Mouse (Mus musculus) MEL (cell line): ENCODE data around the gene Plekhg2. TPM values are rescaled to one million over a fixed set of nuclear protein-coding genes. Genes with fewer than 3 reads are reported as not detected.
A peak's percentile ranks its signal among the peaks of the same experiment; 100 is the strongest.

ENCODE experiments used
- DNase-seq: peaks from one replicate; pipeline ENCODE4 v3.0.0; 2011; ENCODE audit warnings: low read depth, low spot score
- H3K27ac ChIP-seq: 2 replicates; pipeline ENCODE4 v1.5.1; 2012; ENCODE audit warnings: low read depth, mild to moderate bottlenecking, control low read depth, low read length, moderate library complexity; ENCODE audit not compliant: control insufficient read depth
- H3K27me3 ChIP-seq, 2 experiments: fragments of 150-350 bp in 1 of 2; sonication (generic) in 1 of 2; 2 replicates each; pipeline ENCODE4 v1.6.1; 2012; ENCODE audit warnings: low read length in 2 of 2, mild to moderate bottlenecking in 2 of 2, improper control_type of control experiment in 1 of 2, moderate library complexity in 1 of 2; ENCODE audit not compliant: insufficient read depth in 2 of 2, control insufficient read depth in 1 of 2
- H3K36me3 ChIP-seq, 2 experiments: 2 replicates each; pipeline ENCODE4 v1.6.1; 2012 to 2014; ENCODE audit warnings: low read length in 2 of 2, improper control_type of control experiment in 1 of 2, inconsistent platforms in 1 of 2, mild to moderate bottlenecking in 1 of 2; ENCODE audit not compliant: insufficient read depth in 2 of 2, control insufficient read depth in 1 of 2
- H3K4me1 ChIP-seq, 2 experiments: fragments of 150-350 bp in 1 of 2; sonication (generic) in 1 of 2; 2 replicates each; pipeline ENCODE4 v1.6.1; 2012; ENCODE audit warnings: low read length in 2 of 2, improper control_type of control experiment in 1 of 2, mild to moderate bottlenecking in 1 of 2; ENCODE audit not compliant: insufficient read depth in 2 of 2, control insufficient read depth in 1 of 2
- H3K4me3 ChIP-seq, 2 experiments: fragments of 150-350 bp in 1 of 2; sonication (generic) in 1 of 2; 2 replicates each; pipeline ENCODE4 v1.5.1; 2012; ENCODE audit warnings: low read depth in 2 of 2, low read length in 2 of 2, mild to moderate bottlenecking in 2 of 2, moderate library complexity in 2 of 2, control low read depth in 1 of 2, improper control_type of control experiment in 1 of 2; ENCODE audit not compliant: control insufficient read depth in 1 of 2, insufficient read depth in 1 of 2
- H3K79me2 ChIP-seq: 2 replicates; pipeline ENCODE4 v1.6.1; 2012; ENCODE audit warnings: mild to moderate bottlenecking, low read length, moderate library complexity; ENCODE audit not compliant: control insufficient read depth, poor library complexity, insufficient read depth
- H3K9ac ChIP-seq: 2 replicates; pipeline ENCODE4 v1.6.1; 2012; ENCODE audit warnings: low read depth, mild to moderate bottlenecking, control low read depth, low read length, moderate library complexity; ENCODE audit not compliant: control insufficient read depth, poor library complexity, severe bottlenecking
- H3K9me3 ChIP-seq: fragments of 150-350 bp; sonication (generic); replicated peaks from 2 replicates; pipeline ENCODE4 v1.6.1; 2012; ENCODE audit warnings: mild to moderate bottlenecking, low read length, improper control_type of control experiment, moderate library complexity; ENCODE audit not compliant: insufficient read depth
- BHLHE40 ChIP-seq: IDR thresholded peaks from 2 replicates; pipeline ENCODE4 v1.6.1; 2012; ENCODE audit warnings: low read depth, mild to moderate bottlenecking, inconsistent platforms, low read length, improper control_type of control experiment, borderline replicate concordance
- CHD1 ChIP-seq: IDR thresholded peaks from 2 replicates; pipeline ENCODE4 v1.6.1; 2012; ENCODE audit warnings: low read depth, mild to moderate bottlenecking, inconsistent platforms, low read length, improper control_type of control experiment
- CTCF ChIP-seq, 3 experiments: IDR thresholded peaks in 2 of 3; conservative IDR thresholded peaks in 1 of 3; 2 replicates each; pipeline ENCODE4 v1.5.1; 2011 to 2012; ENCODE audit warnings: low read length in 3 of 3, low read depth in 2 of 3, mild to moderate bottlenecking in 2 of 3, improper control_type of control experiment in 1 of 3, inconsistent platforms in 1 of 3, mixed read lengths in 1 of 3, moderate library complexity in 1 of 3; ENCODE audit not compliant: control insufficient read depth in 1 of 3, insufficient read depth in 1 of 3, poor library complexity in 1 of 3, severe bottlenecking in 1 of 3
- E2F4 ChIP-seq: IDR thresholded peaks from 2 replicates; pipeline ENCODE4 v1.6.1; 2011; ENCODE audit warnings: low read depth, low read length, improper control_type of control experiment, borderline replicate concordance
- ELF1 ChIP-seq: IDR thresholded peaks from 2 replicates; pipeline ENCODE4 v1.6.1; 2014; ENCODE audit warnings: low read depth, mild to moderate bottlenecking, inconsistent platforms, low read length, improper control_type of control experiment, moderate library complexity
- EP300 ChIP-seq, 2 experiments: IDR thresholded peaks; 2 replicates each; pipeline ENCODE4 v1.6.1; 2011; ENCODE audit warnings: improper control_type of control experiment in 2 of 2, low read length in 2 of 2, low read depth in 1 of 2, mild to moderate bottlenecking in 1 of 2
- ETS1 ChIP-seq: IDR thresholded peaks from 2 replicates; pipeline ENCODE4 v1.6.1; 2012; ENCODE audit warnings: low read depth, mild to moderate bottlenecking, inconsistent platforms, low read length, improper control_type of control experiment, moderate library complexity
- GATA1 ChIP-seq: IDR thresholded peaks from 2 replicates; pipeline ENCODE4 v1.6.1; 2011; ENCODE audit warnings: low read depth, low read length, improper control_type of control experiment
- HCFC1 ChIP-seq: IDR thresholded peaks from 2 replicates; pipeline ENCODE4 v1.6.1; 2012; ENCODE audit warnings: low read depth, mild to moderate bottlenecking, inconsistent platforms, low read length, improper control_type of control experiment, moderate library complexity
- KAT2A ChIP-seq: conservative IDR thresholded peaks from 2 replicates; pipeline ENCODE4 v1.6.1; 2012; ENCODE audit warnings: low read depth, low read length, improper control_type of control experiment, inconsistent platforms
- MAFK ChIP-seq: IDR thresholded peaks from 2 replicates; pipeline ENCODE4 v1.6.1; 2011; ENCODE audit warnings: low read depth, mild to moderate bottlenecking, low read length, improper control_type of control experiment, borderline replicate concordance
- MAX ChIP-seq: IDR thresholded peaks from 2 replicates; pipeline ENCODE4 v1.6.1; 2011; ENCODE audit warnings: low read length, improper control_type of control experiment
- MAZ ChIP-seq: IDR thresholded peaks from 2 replicates; pipeline ENCODE4 v1.6.1; 2012; ENCODE audit warnings: low read depth, mild to moderate bottlenecking, inconsistent platforms, low read length, improper control_type of control experiment
- MXI1 ChIP-seq: IDR thresholded peaks from 2 replicates; pipeline ENCODE4 v1.6.1; 2011; ENCODE audit warnings: mild to moderate bottlenecking, low read depth, low read length, improper control_type of control experiment
- MYC ChIP-seq: IDR thresholded peaks from 2 replicates; pipeline ENCODE4 v1.6.1; 2011; ENCODE audit warnings: low read depth, mild to moderate bottlenecking, low read length, improper control_type of control experiment, moderate library complexity
- NELFE ChIP-seq: IDR thresholded peaks from 2 replicates; pipeline ENCODE4 v1.6.1; 2011; ENCODE audit warnings: low read depth, low read length, improper control_type of control experiment
- POLR2A ChIP-seq, 2 experiments: IDR thresholded peaks; 2 replicates each; pipeline ENCODE4 v1.6.1; 2011 to 2012; ENCODE audit warnings: low read length in 2 of 2, mild to moderate bottlenecking in 2 of 2, control low read depth in 1 of 2, improper control_type of control experiment in 1 of 2, low read depth in 1 of 2, moderate library complexity in 1 of 2; ENCODE audit not compliant: control insufficient read depth in 1 of 2, insufficient read depth in 1 of 2, poor library complexity in 1 of 2
- POLR2AphosphoS2 ChIP-seq: IDR thresholded peaks from 2 replicates; pipeline ENCODE4 v1.6.1; 2011; ENCODE audit warnings: low read length, improper control_type of control experiment
- RCOR1 ChIP-seq: IDR thresholded peaks from 2 replicates; pipeline ENCODE4 v1.6.1; 2012; ENCODE audit warnings: low read depth, mild to moderate bottlenecking, inconsistent platforms, low read length, improper control_type of control experiment
- SIN3A ChIP-seq: IDR thresholded peaks from 2 replicates; pipeline ENCODE4 v1.6.1; 2012; ENCODE audit warnings: low read length, improper control_type of control experiment, inconsistent platforms
- SMC3 ChIP-seq: IDR thresholded peaks from 2 replicates; pipeline ENCODE4 v1.6.1; 2011; ENCODE audit warnings: low read depth, low read length, improper control_type of control experiment
- TAL1 ChIP-seq: IDR thresholded peaks from 2 replicates; pipeline ENCODE4 v1.6.1; 2012; ENCODE audit warnings: mild to moderate bottlenecking, inconsistent platforms, low read length, moderate library complexity, mixed read lengths
- TBP ChIP-seq: IDR thresholded peaks from 2 replicates; pipeline ENCODE4 v1.8.0; 2011; ENCODE audit warnings: low read depth, low read length, improper control_type of control experiment
- TCF12 ChIP-seq: IDR thresholded peaks from 2 replicates; pipeline ENCODE4 v1.6.1; 2014; ENCODE audit warnings: low read depth, mild to moderate bottlenecking, inconsistent platforms, low read length, improper control_type of control experiment, moderate library complexity
- UBTF ChIP-seq: IDR thresholded peaks from 2 replicates; pipeline ENCODE4 v1.6.1; 2012; ENCODE audit warnings: low read depth, mild to moderate bottlenecking, inconsistent platforms, low read length, improper control_type of control experiment, moderate library complexity, borderline replicate concordance; ENCODE audit not compliant: insufficient read depth
- USF1 ChIP-seq: IDR thresholded peaks from 2 replicates; pipeline ENCODE4 v1.6.1; 2014; ENCODE audit warnings: low read depth, mild to moderate bottlenecking, inconsistent platforms, low read length, improper control_type of control experiment, moderate library complexity
- USF2 ChIP-seq, 2 experiments: IDR thresholded peaks; 2 replicates each; pipeline ENCODE4 v1.6.1; 2011 to 2012; ENCODE audit warnings: improper control_type of control experiment in 2 of 2, low read length in 2 of 2, borderline replicate concordance in 1 of 2, inconsistent platforms in 1 of 2, low read depth in 1 of 2, mild to moderate bottlenecking in 1 of 2; ENCODE audit not compliant: insufficient read depth in 1 of 2
- ZMIZ1 ChIP-seq: IDR thresholded peaks from 2 replicates; pipeline ENCODE4 v1.6.1; 2012; ENCODE audit warnings: low read depth, mild to moderate bottlenecking, inconsistent platforms, low read length, improper control_type of control experiment, moderate library complexity
- polyA plus RNA-seq, 2 experiments: library from polyadenylated mRNA; stranded (reverse) in 1 of 2; unstranded in 1 of 2; fragments of >175 nt in 1 of 2; fragments of >200 nt in 1 of 2; gene quantifications; 2 replicates each; pipeline versions ENCODE4 v1.2.1 to v1.2.4; 2012; ENCODE audit warnings: low replicate concordance in 2 of 2, low read depth in 1 of 2; ENCODE audit not compliant: insufficient read length in 2 of 2, insufficient read depth in 1 of 2, missing spikeins in 1 of 2
- total RNA-seq: library from RNA; depleted of rRNA; stranded (reverse); fragments of 300-350 nt; gene quantifications from 2 replicates; pipeline ENCODE4 v1.2.3, GENCODE M21; 2012

Plekhg2 gene
- total and polyA plus RNA-seq, 3 experiments = 1.1 to 9.2 TPM; not detected in 1

DNA sequence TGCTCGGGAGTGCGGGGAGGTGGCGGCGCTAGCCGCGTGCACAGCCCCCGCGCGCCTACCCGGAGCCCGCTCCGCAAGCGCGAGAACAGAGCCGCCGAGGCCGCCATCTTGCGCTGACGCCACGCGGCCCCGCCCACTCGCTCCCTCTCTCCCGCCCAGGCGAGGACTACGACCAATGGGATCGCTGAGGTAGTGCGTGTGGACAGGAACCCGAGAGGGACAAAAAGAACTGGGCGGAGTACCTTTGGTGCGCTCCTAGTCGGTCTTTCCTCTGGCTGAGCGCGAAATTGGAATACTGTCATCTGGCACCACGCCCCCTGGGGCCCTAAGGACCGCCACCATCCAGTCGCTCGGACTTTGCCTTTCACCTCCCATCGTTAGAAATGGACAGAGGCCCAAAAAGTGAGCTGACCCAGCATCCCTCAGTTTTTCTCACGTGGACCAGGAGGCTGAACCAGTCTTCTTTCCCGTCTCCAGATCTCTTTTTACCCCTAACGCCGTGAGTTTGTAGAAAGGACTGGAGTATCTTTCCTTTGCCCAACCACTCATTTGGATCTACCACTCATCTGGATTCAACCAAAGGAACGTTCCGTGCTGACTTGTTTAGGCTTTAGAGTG lies 60.4 kb downstream of the Plekhg2 start, which contains the start of gene Timm50:
Gene Timm50, minus strand, starts transcription at position 147 of the 618 bp plus-strand sequence.
- peaks cover under 1 to 5% of the 10 kb centered on the region in 2 experiments; a peak in 3 of 4 replicates for H3K36me3 ChIP-seq

GRCm38 (mm10) chr7:28311151-28311925 lies 61.1 kb downstream of the Plekhg2 start:
- TF ChIP-seq RCOR1 = no peak
- TF ChIP-seq USF2 (IDR thresholded peaks at IDR 0.05; ENCODE audit: borderline replicate concordance in 1 of 2, insufficient read depth in 1 of 2, low read depth in 1 of 2, low read length in 2 of 2) = no peak
- TF ChIP-seq KAT2A = no peak
- no peak for TF ChIP-seq SMC3
- TF ChIP-seq MAX = peak; percentile 76; the same call in 1 of the 2 replicates
- TF ChIP-seq EP300 (IDR thresholded peaks at IDR 0.05; ENCODE audit: low read depth in 1 of 2, low read length in 2 of 2) = no peak
- TF ChIP-seq ETS1 = no peak
- 0 out of 2 replicates have a peak, but pooled peaks have one; percentile 43 for TF ChIP-seq MAZ
- no peak for TF ChIP-seq UBTF
- TF ChIP-seq E2F4 = no peak
- TF ChIP-seq CHD1 = no peak
- TF ChIP-seq MAFK = no peak
- no peak for TF ChIP-seq TCF12
- TF ChIP-seq MYC = peak; percentile 2; the same call in 1 of the 2 replicates
- TF ChIP-seq GATA1 = no peak
- no peak for TF ChIP-seq POLR2A (IDR thresholded peaks at IDR 0.05; ENCODE audit: control insufficient read depth in 1 of 2, insufficient read depth in 1 of 2, low read depth in 1 of 2, low read length in 2 of 2, poor library complexity in 1 of 2)
- Histone ChIP-seq H3K9me3 (no peaks in the 10 kb centered on the region), H3K27me3 (no peaks in the 10 kb centered on the region), H3K79me2 (peaks cover 11% of the 10 kb centered on the region), H3K4me3 (peak overlapping the region; percentile 68 to 70), H3K9ac (peak overlapping the region; percentile 87), H3K36me3 (peaks cover 1 to 5% of the 10 kb centered on the region in 2 experiments; a peak in 3 of 4 replicates), H3K27ac (peak overlapping the region; percentile 17), H3K4me1 (no peaks in the 10 kb centered on the region)
- DNase-seq = no peak

More for the DNA sequence above, 60.4 kb downstream of the Plekhg2 start, which contains the start of gene Timm50:
- H3K79me2 ChIP-seq = peaks cover 11% of the 10 kb centered on the region
- no peak for TF ChIP-seq CHD1
- peak; percentile 96 for TF ChIP-seq SIN3A
- peak; percentile 95 for TF ChIP-seq E2F4
- TF ChIP-seq NELFE = peak; percentile 81
- no peak for TF ChIP-seq EP300 (IDR thresholded peaks at IDR 0.05; ENCODE audit: low read depth in 1 of 2, low read length in 2 of 2)
- peak; percentile 85 for TF ChIP-seq MXI1
- peak; percentile 87 to 92 for TF ChIP-seq POLR2A (IDR thresholded peaks at IDR 0.05; ENCODE audit: control insufficient read depth in 1 of 2, insufficient read depth in 1 of 2, low read depth in 1 of 2, low read length in 2 of 2, poor library complexity in 1 of 2)
- TF ChIP-seq TAL1 = no peak
- TF ChIP-seq TCF12 = peak; percentile 74
- TF ChIP-seq USF1 = peak; percentile 28; the same call in 1 of the 2 replicates
- peak; percentile 49; the same call in 1 of the 2 replicates for TF ChIP-seq MAX
- TF ChIP-seq TBP = peak; percentile 76
- peak; percentile 91 for TF ChIP-seq HCFC1
- TF ChIP-seq MYC = peak; percentile 86
- no peak for TF ChIP-seq ZMIZ1
- no peak for TF ChIP-seq BHLHE40
- no peak; the same call in 1 of the 2 replicates for TF ChIP-seq ELF1
- TF ChIP-seq SMC3 = no peak
- TF ChIP-seq KAT2A = no peak; the same call in 1 of the 2 replicates
- TF ChIP-seq POLR2AphosphoS2 = peak; percentile 50; the same call in 1 of the 2 replicates
- 0 out of 6 replicates have a peak, but pooled peaks of 1 of the 3 experiments have one; percentile 2 for TF ChIP-seq CTCF (IDR thresholded peaks at IDR 0.05 in 2 of 3, conservative IDR thresholded peaks at IDR 0.05 in 1 of 3; ENCODE audit: control insufficient read depth in 1 of 3, insufficient read depth in 1 of 3, low read depth in 2 of 3, low read length in 3 of 3, poor library complexity in 1 of 3, severe bottlenecking in 1 of 3)
- peak within 1 kb of the TSS; percentile 87 for H3K9ac ChIP-seq
- peak within 1 kb of the TSS; percentile 59 for H3K27ac ChIP-seq
- H3K9me3 ChIP-seq = no peaks in the 10 kb centered on the region
- no peaks in the 10 kb centered on the region for H3K4me1 ChIP-seq
- peak within 1 kb of the TSS; percentile 68 to 78 for H3K4me3 ChIP-seq
- H3K27me3 ChIP-seq = no peaks in the 10 kb centered on the region
- peak; percentile 98 for DNase-seq
